ENCODE assay signal across 16 mouse cellular contexts in the genomic region with DNA sequence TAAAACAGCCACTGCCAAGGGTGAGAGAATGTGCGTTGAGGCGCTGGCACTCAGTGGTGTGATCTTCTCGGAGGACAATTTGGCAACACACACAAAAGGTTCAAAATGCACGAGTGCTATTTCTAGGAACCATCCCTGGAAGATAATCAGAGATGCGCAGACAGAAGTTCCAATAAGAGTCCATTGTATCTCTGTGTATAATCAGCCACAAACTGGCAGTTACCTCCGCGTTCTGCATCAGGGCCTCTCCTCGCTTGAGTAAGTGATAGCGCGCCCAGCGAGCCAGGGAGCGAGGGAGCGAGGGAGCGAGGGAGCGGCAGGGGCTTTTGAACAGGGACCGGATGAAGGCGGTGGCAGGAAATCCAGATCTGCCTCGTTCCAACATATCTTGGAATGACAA.
DNase-seq lines count a peak whose midpoint lies in the region; ATAC-seq and TF ChIP-seq lines count a peak whose summit lies in the region.
"Had no signal": no experiment of that assay in that cellular context is flagged by ENCODE, and none has a peak within 500 bp of the region (broad histone marks: within the 10 kb centered on the region; RNA-seq: fewer than 3 reads in every experiment).

No protein-coding gene starts in this region.

- peaks cover 12% of the 10 kb centered on the region for H3K4me1 ChIP-seq in kidney, embryonic 15.5 days
- no peaks in the 10 kb centered on the region; the same call in 1 of the 2 replicates for H3K4me1 ChIP-seq in kidney, embryonic 16.5 days (ENCODE audit: insufficient read depth, low read length)
- peaks cover 11% of the 10 kb centered on the region for H3K4me1 ChIP-seq in cortical plate, adult 2 months (ENCODE audit: control insufficient read depth, insufficient read depth, low read length)
- peaks cover 17% of the 10 kb centered on the region for H3K4me1 ChIP-seq in liver, embryonic 16.5 days (ENCODE audit: control insufficient read depth, low read depth, low read length)
- H3K4me1 ChIP-seq in cerebellum, adult 2 months (ENCODE audit: control insufficient read depth, insufficient read depth, low read length), result peaks cover 34% of the 10 kb centered on the region
- H3K4me1 ChIP-seq: embryonic facial prominence, embryonic 12.5 days; lung, embryonic 15.5 days had no signal

- H3K9me3 ChIP-seq in kidney, embryonic 15.5 days (replicated peaks), result no peaks in the 10 kb centered on the region
- no peaks in the 10 kb centered on the region for H3K9me3 ChIP-seq in kidney, embryonic 16.5 days (ENCODE audit: low read length)
- no peaks in the 10 kb centered on the region for H3K9me3 ChIP-seq in liver, embryonic 16.5 days (replicated peaks; ENCODE audit: control insufficient read depth, low read length)
- H3K9me3 ChIP-seq: embryonic facial prominence, embryonic 12.5 days; lung, embryonic 15.5 days had no signal

- peak overlapping the region; percentile 17 for H3K4me2 ChIP-seq in kidney, embryonic 15.5 days
- H3K4me2 ChIP-seq in kidney, embryonic 16.5 days (replicated peaks; ENCODE audit: low read depth, low read length), result no peak overlapping the region
- no peak overlapping the region for H3K4me2 ChIP-seq in liver, embryonic 16.5 days (ENCODE audit: low read depth, low read length)
- H3K4me2 ChIP-seq: embryonic facial prominence, embryonic 12.5 days; lung, embryonic 15.5 days had no signal

- DNase-seq in brain, adult 2 months (ENCODE audit: low read depth, low spot score), result peak; percentile 49
- no peak for DNase-seq in cerebellum, adult 2 months
- DNase-seq in cerebellum, adult 11-12 months, result no peak
- DNase-seq: adrenal gland, postnatal 25 days; cerebellum, postnatal 25 days; heart, postnatal 10 days; kidney, postnatal 36 days; right cerebral cortex, postnatal 14 days had no signal

- no peak overlapping the region for H3K27ac ChIP-seq in kidney, embryonic 15.5 days
- H3K27ac ChIP-seq in kidney, embryonic 16.5 days (ENCODE audit: low read length), result no peak overlapping the region
- peak overlapping the region; percentile 43; the same call in 1 of the 2 replicates for H3K27ac ChIP-seq in cortical plate, adult 2 months (ENCODE audit: insufficient read depth, low read length)
- H3K27ac ChIP-seq in liver, embryonic 16.5 days (ENCODE audit: low read length), result 0 out of 2 replicates have a peak overlapping the region, but pooled peaks have one; percentile 60
- no peak overlapping the region for H3K27ac ChIP-seq in cerebellum, adult 2 months (ENCODE audit: insufficient read depth, low read length)
- H3K27ac ChIP-seq: embryonic facial prominence, embryonic 12.5 days; lung, embryonic 15.5 days had no signal

- H3K4me3 ChIP-seq in kidney, embryonic 15.5 days (replicated peaks), result no peak overlapping the region
- no peak overlapping the region for H3K4me3 ChIP-seq in kidney, embryonic 16.5 days (ENCODE audit: low read length)
- H3K4me3 ChIP-seq in cortical plate, adult 2 months (ENCODE audit: insufficient read depth, low read length), result no peak overlapping the region
- no peak overlapping the region for H3K4me3 ChIP-seq in liver, embryonic 16.5 days (ENCODE audit: low read depth, low read length)
- no peak overlapping the region for H3K4me3 ChIP-seq in cerebellum, adult 2 months (replicated peaks; ENCODE audit: insufficient read depth, low read depth, low read length)
- H3K4me3 ChIP-seq: embryonic facial prominence, embryonic 12.5 days; lung, embryonic 15.5 days had no signal

- TF ChIP-seq CTCF in cortical plate, adult 2 months (IDR thresholded peaks at IDR 0.05; ENCODE audit: extremely low read depth, insufficient read depth, low read length), result no peak
- TF ChIP-seq CTCF in cerebellum, adult 2 months (IDR thresholded peaks at IDR 0.05; ENCODE audit: borderline replicate concordance, insufficient read depth, low read depth, low read length), result no peak

- 42% methylated on average over 18 of the region's 18 CpGs for WGBS in kidney, embryonic 15.5 days
- WGBS in kidney, embryonic 16.5 days, result 39% methylated on average over 18 of the region's 18 CpGs
- WGBS in liver, embryonic 16.5 days (ENCODE audit: insufficient replicate concordance), result 38% methylated on average over 18 of the region's 18 CpGs
- WGBS in cerebellum, adult 2 months, result 52% methylated on average over 18 of the region's 18 CpGs

- H3K27me3 ChIP-seq in kidney, embryonic 15.5 days, result no peaks in the 10 kb centered on the region
- H3K27me3 ChIP-seq in kidney, embryonic 16.5 days (ENCODE audit: insufficient read depth, low read length), result no peaks in the 10 kb centered on the region
- H3K27me3 ChIP-seq in liver, embryonic 16.5 days (ENCODE audit: control insufficient read depth, insufficient read depth, low read depth, low read length), result no peaks in the 10 kb centered on the region
- no peaks in the 10 kb centered on the region for H3K27me3 ChIP-seq in cerebellum, adult 2 months (ENCODE audit: control insufficient read depth, insufficient read depth, low read length)
- H3K27me3 ChIP-seq: embryonic facial prominence, embryonic 12.5 days; lung, embryonic 15.5 days had no signal

- no peak for TF ChIP-seq POLR2A in cortical plate, adult 2 months (IDR thresholded peaks at IDR 0.05; ENCODE audit: extremely low read depth, insufficient read depth, low read length)
- no peak for TF ChIP-seq POLR2A in cerebellum, adult 2 months (IDR thresholded peaks at IDR 0.05; ENCODE audit: borderline replicate concordance, insufficient read depth, low read length)

- H3K9ac ChIP-seq in kidney, embryonic 15.5 days, result no peak overlapping the region
- no peak overlapping the region for H3K9ac ChIP-seq in kidney, embryonic 16.5 days (replicated peaks; ENCODE audit: low read length)
- H3K9ac ChIP-seq in liver, embryonic 16.5 days (ENCODE audit: low read depth, low read length), result 0 out of 2 replicates have a peak overlapping the region, but pooled peaks have one; percentile 1
- H3K9ac ChIP-seq: embryonic facial prominence, embryonic 12.5 days; lung, embryonic 15.5 days had no signal

- ATAC-seq in kidney, embryonic 15.5 days (replicated peaks; ENCODE audit: low FRiP score), result peak; percentile 52
- ATAC-seq in kidney, embryonic 16.5 days (ENCODE audit: low FRiP score, low TSS enrichment), result no peak
- peak; percentile 69 for ATAC-seq in liver, embryonic 16.5 days (ENCODE audit: low read depth)
- ATAC-seq in erythroblast, adult 5-6 weeks (replicated peaks; ENCODE audit: low FRiP score, poor library complexity, severe bottlenecking), result no peak
- ATAC-seq: CD4-positive, CD25-positive, alpha-beta regulatory T cell, adult 4 months had no signal

- no peaks in the 10 kb centered on the region for H3K36me3 ChIP-seq in kidney, embryonic 15.5 days
- H3K36me3 ChIP-seq in kidney, embryonic 16.5 days (ENCODE audit: insufficient read depth, low read length), result no peaks in the 10 kb centered on the region
- H3K36me3 ChIP-seq in liver, embryonic 16.5 days (ENCODE audit: control insufficient read depth, insufficient read depth), result no peaks in the 10 kb centered on the region
- H3K36me3 ChIP-seq: embryonic facial prominence, embryonic 12.5 days; lung, embryonic 15.5 days had no signal

Comparison
In these comparisons a context has a peak if more than half of its experiments do, and no peak if none do; other contexts are left out.
1. ATAC-seq: peak in kidney, embryonic 15.5 days (single experiment) and liver, embryonic 16.5 days (single experiment); none in kidney, embryonic 16.5 days (single experiment) and erythroblast, adult 5-6 weeks (single experiment).
2. H3K27ac ChIP-seq: peak in cortical plate, adult 2 months (single experiment) and liver, embryonic 16.5 days (single experiment); none in kidney, embryonic 15.5 days (single experiment), kidney, embryonic 16.5 days (single experiment) and cerebellum, adult 2 months (single experiment).